Mouse (Mus musculus) forebrain, embryonic 11.5 days (tissue): ENCODE measurements at regions not wholly inside any gene's neighbourhood (a gene's known extent, or its start where the extent isn't known, plus 50 kb on each side); places are given as distances from the start of the nearest gene placed in this dataset.

Experiments
- ATAC-seq: fragments of 200-750 bp; cut with Nextera tagmentation; replicated peaks from 2 replicates; pipeline ENCODE4 v1.8.0; 2017; ENCODE audit warnings: moderate TSS enrichment; ENCODE audit not compliant: low FRiP score
- DNase-seq: peaks from one replicate; pipeline ENCODE4 v3.0.0-alpha.2; 2017; ENCODE audit warnings: low spot score
- H3K27ac ChIP-seq: fragments of 300-500 bp; sonication (generic); 2 replicates; pipeline ENCODE4 v1.5.1; 2014; ENCODE audit warnings: low read depth, low read length
- H3K27me3 ChIP-seq: fragments of 300-500 bp; sonication (generic); 2 replicates; pipeline ENCODE4 v1.6.1; 2014; ENCODE audit warnings: mild to moderate bottlenecking, low read length, mixed read lengths; ENCODE audit not compliant: control insufficient read depth, insufficient read depth
- H3K36me3 ChIP-seq: fragments of 300-500 bp; sonication (generic); 2 replicates; pipeline ENCODE4 v1.6.1; 2014; ENCODE audit warnings: mild to moderate bottlenecking, low read length, moderate library complexity, mixed read lengths; ENCODE audit not compliant: control insufficient read depth, insufficient read depth
- H3K4me1 ChIP-seq: fragments of 300-500 bp; sonication (generic); replicated peaks from 2 replicates; pipeline ENCODE4 v1.6.1; 2014; ENCODE audit warnings: low read length, mixed read lengths; ENCODE audit not compliant: control insufficient read depth, insufficient read depth
- H3K4me2 ChIP-seq: fragments of 300-500 bp; sonication (generic); 2 replicates; pipeline ENCODE4 v1.6.1; 2014; ENCODE audit warnings: low read depth, mild to moderate bottlenecking, low read length, moderate library complexity, mixed read lengths; ENCODE audit not compliant: severe bottlenecking
- H3K4me3 ChIP-seq: fragments of 300-500 bp; sonication (generic); 2 replicates; pipeline ENCODE4 v1.5.1; 2014; ENCODE audit warnings: low read depth, low read length
- H3K9ac ChIP-seq: fragments of 300-500 bp; sonication (generic); 2 replicates; pipeline ENCODE4 v1.6.1; 2014; ENCODE audit warnings: low read length
- H3K9me3 ChIP-seq: fragments of 300-500 bp; sonication (generic); 2 replicates; pipeline ENCODE4 v1.6.1; 2016; ENCODE audit warnings: low read length, mixed read lengths; ENCODE audit not compliant: control insufficient read depth
- WGBS: fragments of 180-500 bp; shearing (Covaris S2); extraction: QIAGEN DNeasy Blood & Tissue Kit; methylation state at CpG from one replicate; pipeline ENCODE4 v1.1.7; 2014; 5-methylcytosine and 5-hydroxymethylcytosine counted together

DNA sequence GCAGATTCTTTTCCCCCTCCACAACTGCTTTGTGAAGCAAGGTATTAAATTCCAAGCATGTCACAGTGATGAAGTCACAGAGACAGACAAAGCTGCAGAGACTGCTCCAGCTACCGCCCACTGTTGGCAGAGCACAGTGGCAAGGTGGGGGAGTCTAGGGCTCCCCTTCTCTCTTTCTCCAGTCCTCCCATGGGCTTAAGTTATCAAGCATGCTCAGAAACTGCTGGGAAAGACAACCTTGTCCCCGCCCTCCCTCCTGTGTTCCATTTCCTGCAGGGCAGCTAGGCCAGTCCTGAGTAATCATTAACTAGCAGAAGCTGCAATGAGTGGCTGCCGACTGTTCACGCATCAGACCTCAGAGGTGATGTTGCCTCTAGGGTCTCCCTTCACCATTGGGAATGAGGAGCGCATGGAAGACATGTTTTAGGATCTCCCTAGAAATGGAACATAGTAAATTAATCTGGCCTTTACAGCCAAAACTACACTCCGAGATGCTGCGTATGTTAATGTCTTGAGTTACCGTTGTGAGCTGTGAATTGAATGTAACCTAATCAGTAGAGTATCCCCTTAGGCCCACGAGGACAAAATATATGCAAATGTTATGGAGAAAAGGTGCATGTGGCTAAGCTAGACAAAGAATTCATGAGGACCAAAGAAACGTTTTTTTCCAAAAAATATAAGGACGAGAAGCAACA lies 372.5 kb upstream of the Acvr2a start:
- Histone ChIP-seq H3K9ac (no peak overlapping the region), H3K4me3 (no peak overlapping the region), H3K36me3 (no peaks in the 10 kb centered on the region), H3K9me3 (no peaks in the 10 kb centered on the region), H3K4me1 (peaks cover 10% of the 10 kb centered on the region), H3K4me2 (no peak overlapping the region), H3K27me3 (no peaks in the 10 kb centered on the region), H3K27ac (0 out of 2 replicates have a peak overlapping the region, but pooled peaks have one; percentile 25)
- ATAC-seq (peak; percentile 71), DNase-seq (no peak)
- WGBS: 60% methylated on average over 11 of the region's 11 CpGs

DNA sequence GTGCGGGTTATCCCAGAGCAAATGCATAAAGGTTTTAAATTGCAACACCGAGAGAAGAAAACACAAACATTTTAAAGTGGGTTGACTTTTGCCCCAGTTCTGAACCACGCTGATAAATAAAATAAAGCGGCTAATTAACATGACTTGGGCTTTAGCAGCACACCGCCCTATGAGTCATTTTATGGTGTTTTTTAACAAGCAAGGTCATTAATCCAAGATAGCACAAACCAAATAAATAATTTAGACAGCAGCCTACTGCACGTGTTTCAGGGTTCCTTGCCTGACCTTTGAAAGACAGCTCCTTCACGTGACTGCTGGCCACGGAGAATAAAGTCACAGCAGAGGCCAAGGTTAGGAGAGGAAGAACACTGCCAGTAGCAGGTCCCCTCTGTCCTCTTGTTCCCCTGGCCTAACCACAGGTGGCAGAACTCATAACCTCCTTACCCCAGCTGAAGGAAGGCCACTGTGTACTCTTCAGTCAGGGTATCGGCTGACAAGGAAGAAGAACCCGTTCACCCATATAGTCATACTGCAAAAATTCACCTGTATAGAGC lies 371.8 kb upstream of the Acvr2a start:
- H3K27me3 ChIP-seq: no peaks in the 10 kb centered on the region
- ATAC-seq: no peak
- no peaks in the 10 kb centered on the region for H3K36me3 ChIP-seq
- no peak overlapping the region for H3K27ac ChIP-seq
- no peak overlapping the region for H3K9ac ChIP-seq
- peaks cover 10% of the 10 kb centered on the region for H3K4me1 ChIP-seq
- H3K9me3 ChIP-seq: no peaks in the 10 kb centered on the region
- no peak for DNase-seq
- 85% methylated on average over 10 of the region's 10 CpGs for WGBS
- H3K4me3 ChIP-seq: no peak overlapping the region
- no peak overlapping the region for H3K4me2 ChIP-seq

DNA sequence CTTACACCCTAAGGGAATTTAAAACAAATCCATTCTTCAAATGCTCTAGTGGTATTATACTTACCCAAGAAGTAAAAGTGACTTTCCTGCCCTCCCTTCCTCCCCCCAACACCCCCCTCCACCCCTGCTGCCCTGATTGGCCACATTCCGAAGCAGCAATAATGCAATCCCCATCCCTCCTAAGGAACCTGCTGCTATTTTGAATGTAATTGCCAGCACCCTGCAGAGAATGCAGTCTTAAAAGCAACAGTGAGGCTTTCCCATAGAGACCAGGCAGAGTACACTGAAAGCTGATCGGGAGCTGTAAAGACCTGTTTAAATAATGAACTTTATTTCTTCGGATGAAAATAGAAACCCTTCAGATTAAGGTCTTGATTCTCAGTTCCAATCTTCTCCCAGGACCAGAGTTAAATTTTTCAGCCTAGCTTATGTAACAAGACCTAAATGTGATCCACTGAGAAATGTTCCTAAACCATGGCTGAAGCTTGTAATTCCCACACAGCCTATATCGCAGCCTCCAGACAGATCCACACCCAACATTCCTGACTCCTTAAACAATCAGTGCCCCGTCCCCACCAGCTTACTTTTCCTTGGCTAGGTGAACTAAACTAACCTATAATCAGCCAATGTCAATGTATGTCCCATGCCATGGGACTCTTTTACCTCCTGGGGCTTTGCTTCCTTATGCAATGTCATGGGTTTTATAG lies 367.9 kb upstream of the Acvr2a start:
- Histone ChIP-seq H3K4me2 (no peak overlapping the region), H3K36me3 (no peaks in the 10 kb centered on the region), H3K4me1 (peaks cover 10% of the 10 kb centered on the region), H3K27me3 (no peaks in the 10 kb centered on the region), H3K27ac (no peak overlapping the region), H3K4me3 (no peak overlapping the region), H3K9ac (no peak overlapping the region), H3K9me3 (no peaks in the 10 kb centered on the region)
- ATAC-seq: peak; percentile 63
- DNase-seq: no peak
- WGBS: 6% methylated on average over 5 of the region's 5 CpGs

DNA sequence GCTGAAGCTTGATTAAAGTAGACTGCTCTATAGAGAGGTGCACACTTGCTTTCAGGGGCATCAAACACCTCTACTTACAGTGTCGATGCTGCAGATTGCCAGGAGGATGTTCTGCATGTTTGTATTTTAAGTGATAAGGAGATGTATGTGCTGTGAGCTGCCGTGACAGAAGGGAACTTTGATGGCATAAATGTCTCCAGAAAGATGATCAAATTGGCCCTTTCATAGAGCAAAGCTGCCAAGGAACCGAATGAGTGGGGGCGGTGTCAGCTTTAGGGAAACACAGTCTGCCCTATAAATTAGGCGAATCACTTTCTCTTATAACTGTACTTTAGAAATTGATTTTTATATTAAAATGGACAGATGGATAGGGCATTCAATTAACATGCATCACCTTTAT lies 367.3 kb upstream of the Acvr2a start:
- WGBS: 77% methylated on average over 5 of the region's 5 CpGs
- ATAC-seq: no peak

DNA sequence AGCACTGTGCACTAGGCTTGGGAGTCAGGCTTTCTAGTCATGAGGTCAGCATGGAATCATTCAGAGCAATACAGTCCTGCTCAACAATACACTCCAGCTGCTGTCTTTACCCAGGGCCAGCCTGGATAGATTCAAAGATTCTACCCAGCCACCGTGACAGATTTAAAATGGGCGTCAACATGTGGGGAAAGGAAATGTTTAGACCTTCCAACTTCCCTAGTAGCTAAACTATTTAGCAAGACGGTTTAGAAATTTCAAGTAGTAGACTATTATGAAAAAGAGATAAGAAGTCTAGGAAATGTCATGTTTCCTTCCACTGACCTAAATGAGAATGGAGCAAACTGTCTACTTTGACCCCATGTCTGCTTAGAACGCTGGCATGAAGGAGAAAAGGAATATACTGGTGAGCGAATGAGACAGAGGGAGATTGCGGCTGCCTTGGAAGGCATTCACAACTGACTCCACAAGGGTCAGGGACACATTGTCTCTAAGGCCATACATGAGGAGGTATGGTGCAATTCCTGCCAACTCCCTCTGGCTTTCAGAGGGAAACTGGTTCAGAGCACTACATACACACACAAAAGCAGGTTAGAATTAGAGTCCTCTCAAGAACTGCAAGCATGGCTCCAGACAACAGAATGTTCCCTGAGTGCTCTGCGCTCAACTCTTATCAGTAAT lies 364.6 kb upstream of the Acvr2a start:
- no peaks in the 10 kb centered on the region for H3K36me3 ChIP-seq
- H3K9ac ChIP-seq: no peak overlapping the region
- no peak overlapping the region for H3K4me2 ChIP-seq
- no peak overlapping the region for H3K27ac ChIP-seq
- 0 out of 2 replicates have a peak, but pooled peaks cover 4% of the 10 kb centered on the region for H3K4me1 ChIP-seq
- H3K9me3 ChIP-seq: no peaks in the 10 kb centered on the region
- no peaks in the 10 kb centered on the region for H3K27me3 ChIP-seq
- 88% methylated on average over 7 of the region's 7 CpGs for WGBS
- ATAC-seq: no peak
- no peak overlapping the region for H3K4me3 ChIP-seq
- no peak for DNase-seq

More for the DNA sequence above, 367.3 kb upstream of the Acvr2a start:
- Histone ChIP-seq H3K4me3 (no peak overlapping the region), H3K9me3 (no peaks in the 10 kb centered on the region), H3K9ac (no peak overlapping the region), H3K36me3 (no peaks in the 10 kb centered on the region), H3K4me2 (no peak overlapping the region), H3K4me1 (peaks cover 5% of the 10 kb centered on the region; the same call in 1 of the 2 replicates), H3K27ac (no peak overlapping the region), H3K27me3 (no peaks in the 10 kb centered on the region)
- no peak for DNase-seq

DNA sequence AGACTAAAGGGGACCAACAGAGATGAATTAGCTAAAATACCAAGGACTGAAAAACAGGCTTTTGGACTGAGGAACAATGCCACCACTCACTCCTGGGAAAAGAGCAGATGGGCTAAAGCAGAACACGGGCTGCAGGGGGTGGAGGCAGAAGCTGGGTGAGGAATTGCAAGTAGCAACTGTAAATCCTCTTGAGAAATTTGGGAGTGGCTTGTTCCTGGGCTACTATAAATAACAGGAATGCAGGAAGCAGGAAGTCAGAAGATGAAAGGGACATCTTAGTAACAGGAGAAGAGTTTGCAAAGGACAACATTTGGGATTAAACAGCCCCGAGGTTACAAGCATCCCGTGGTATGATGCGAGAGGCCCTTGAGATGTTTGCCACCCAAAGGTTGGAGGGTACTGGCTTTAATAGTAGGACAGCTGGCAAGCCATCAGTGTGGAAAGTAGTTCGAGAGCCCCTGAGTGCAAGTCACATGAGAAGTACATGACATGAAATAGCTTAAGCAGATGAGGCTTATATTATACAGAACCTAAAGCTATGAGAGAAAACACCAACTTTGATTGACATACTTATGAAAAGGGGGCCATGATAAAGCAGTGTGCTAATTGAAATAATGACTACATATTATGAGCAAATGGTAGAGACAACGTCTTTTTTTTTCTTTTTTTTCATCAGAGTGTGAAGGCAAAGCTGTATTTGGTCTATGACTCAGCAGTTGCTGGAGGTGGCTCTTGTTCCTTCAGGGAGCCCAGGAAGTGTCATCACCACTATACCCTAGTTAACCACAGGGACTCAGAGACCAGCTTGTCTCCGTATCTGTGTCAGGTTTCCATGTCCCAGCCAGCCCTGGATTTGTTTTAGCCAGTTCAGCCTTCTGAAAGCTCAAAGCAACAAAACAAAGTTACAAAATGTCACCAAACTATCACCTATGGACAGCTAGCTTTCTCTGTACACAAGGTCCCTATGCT lies 357.6 kb upstream of the Acvr2a start:
- Histone ChIP-seq H3K4me3 (no peak overlapping the region), H3K9me3 (no peaks in the 10 kb centered on the region), H3K27me3 (no peaks in the 10 kb centered on the region), H3K27ac (no peak overlapping the region), H3K4me2 (no peak overlapping the region), H3K9ac (no peak overlapping the region), H3K4me1 (no peaks in the 10 kb centered on the region), H3K36me3 (no peaks in the 10 kb centered on the region)
- no peak for ATAC-seq
- DNase-seq: no peak
- 74% methylated on average over 7 of the region's 7 CpGs for WGBS

DNA sequence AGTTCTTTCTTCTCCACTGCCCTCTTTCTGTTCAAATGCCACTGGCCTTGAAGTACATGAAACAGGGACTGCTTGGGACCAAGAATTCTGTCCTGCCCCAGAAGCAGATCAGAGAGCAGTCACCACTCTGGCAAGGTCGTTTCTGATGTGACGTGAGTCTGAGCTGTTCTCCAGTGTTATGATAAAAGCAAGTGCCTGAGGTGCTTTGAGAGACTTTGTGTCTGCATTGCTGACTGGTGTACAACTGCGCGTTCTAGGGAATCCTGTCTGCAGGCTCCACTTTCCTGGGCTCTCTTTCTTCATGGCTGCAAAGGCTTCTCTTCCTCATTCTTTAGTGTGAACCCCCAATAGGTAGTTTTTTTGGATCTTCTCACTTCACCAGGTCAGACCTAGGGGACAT lies 356.8 kb upstream of the Acvr2a start:
- Histone ChIP-seq H3K27me3 (no peaks in the 10 kb centered on the region), H3K9me3 (no peaks in the 10 kb centered on the region), H3K27ac (no peak overlapping the region), H3K36me3 (no peaks in the 10 kb centered on the region), H3K9ac (no peak overlapping the region), H3K4me3 (no peak overlapping the region), H3K4me1 (no peaks in the 10 kb centered on the region), H3K4me2 (no peak overlapping the region)
- no peak for DNase-seq
- ATAC-seq: no peak
- WGBS: 84% methylated on average over 4 of the region's 4 CpGs

DNA sequence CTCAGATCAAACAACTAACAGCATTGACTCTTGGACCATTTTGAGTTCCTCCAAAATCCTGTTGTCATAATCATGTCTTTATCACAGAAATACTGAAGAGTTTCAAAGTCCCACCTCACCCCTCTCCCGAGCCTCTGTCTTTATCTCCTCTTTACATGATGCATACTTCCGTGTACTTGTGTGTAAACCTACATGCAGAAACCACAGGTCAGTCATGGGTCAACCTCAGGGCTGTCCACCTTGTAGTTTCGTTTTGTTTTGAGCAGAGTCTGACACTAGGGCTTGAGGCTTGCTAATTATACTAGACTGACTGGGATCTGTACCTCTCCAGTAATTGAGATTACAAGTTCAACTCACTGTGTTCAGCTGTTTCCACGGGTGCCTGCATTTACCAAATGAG lies 348.4 kb upstream of the Acvr2a start:
- Histone ChIP-seq H3K9me3 (no peaks in the 10 kb centered on the region), H3K9ac (no peak overlapping the region), H3K27ac (no peak overlapping the region), H3K4me1 (no peaks in the 10 kb centered on the region), H3K4me2 (no peak overlapping the region), H3K36me3 (no peaks in the 10 kb centered on the region), H3K27me3 (no peaks in the 10 kb centered on the region), H3K4me3 (no peak overlapping the region)
- no peak for DNase-seq
- no peak for ATAC-seq
- 87% methylated on average over 4 of the region's 4 CpGs for WGBS
